Mouse (Mus musculus): Measurements from ENCODE around the gene Rhbdd1. TPM values are rescaled to one million over a fixed set of nuclear protein-coding genes. Genes with fewer than 3 reads are reported as not detected.

Gene Rhbdd1
- 12.6 TPM for polyA plus RNA-seq (2012; fragmentation: generic; extraction: Trizol)
- long read RNA-seq, experiment 1, transcript Rhbdd1-201 (7 exons, 3,636 nt): major isoform, 8 of 15 reads
- long read RNA-seq, experiment 1, partial matches to known transcripts: 1 of 15 reads
- long read RNA-seq, experiment 1, other reads (novel, unspliced or antisense): 6 of 15 reads
- long read RNA-seq, experiment 2, transcript Rhbdd1-201 (7 exons, 3,636 nt): major isoform, 60 of 74 reads
- long read RNA-seq, experiment 2, partial matches to known transcripts: 4 of 74 reads
- long read RNA-seq, experiment 2, other reads (novel, unspliced or antisense): 8 of 74 reads

- Histone ChIP-seq H3ac (ENCODE audit: control insufficient read depth, insufficient read length, low read depth) (peak within 1 kb of the TSS; percentile 90), H3K36me3 (ENCODE audit: control insufficient read depth, insufficient read depth) (no peaks in the 10 kb centered on the region), H3K79me2 (ENCODE audit: control insufficient read depth, insufficient read depth) (peaks cover 45% of the 10 kb centered on the region), H3K4me3 (ENCODE audit: insufficient read depth, poor library complexity, severe bottlenecking) (peak within 1 kb of the TSS; percentile 77), H3K27me3 (ENCODE audit: control insufficient read depth, insufficient read depth, insufficient read length) (no peaks in the 10 kb centered on the region), H3K79me3 (ENCODE audit: low read depth) (peaks cover 10% of the 10 kb centered on the region)
- TF ChIP-seq MAX (IDR thresholded peaks at IDR 0.05): peak; percentile 82
- TF ChIP-seq MYOD1 (IDR thresholded peaks at IDR 0.05; ENCODE audit: control insufficient read depth, insufficient read length, low read depth): no peak
- TF ChIP-seq USF1 (IDR thresholded peaks at IDR 0.05; ENCODE audit: low read depth): no peak
These were observed at the start of gene Rhbdd1 for GRCm38 (mm10) chr1:82316111-82316745. Rhbdd1 (plus strand) TSS chr1:82316452.

DNA sequence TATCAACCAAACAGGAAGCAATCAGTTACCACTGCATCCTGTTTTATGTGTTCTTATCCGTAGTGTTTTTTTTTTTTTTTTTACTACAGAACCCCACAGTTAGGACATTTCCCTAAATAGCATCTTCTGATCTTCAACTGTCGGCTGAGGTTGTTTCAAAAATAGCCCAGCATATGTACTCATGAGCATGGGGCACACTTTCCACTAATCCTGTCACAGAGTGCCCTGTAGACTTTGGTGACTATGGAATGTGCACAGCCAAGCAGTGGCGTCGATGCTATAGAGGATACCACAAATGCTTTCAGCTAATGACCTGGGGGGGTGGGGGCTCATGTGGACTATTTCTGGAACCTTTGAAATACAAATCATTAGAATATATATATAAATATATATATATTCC is 48.7 kb upstream of the Rhbdd1 start:
- no peak for TF ChIP-seq CEBPB (IDR thresholded peaks at IDR 0.05; ENCODE audit: low read depth)
- no peak for TF ChIP-seq USF1 (IDR thresholded peaks at IDR 0.05; ENCODE audit: low read depth)
- no peak for TF ChIP-seq FOSL1 (IDR thresholded peaks at IDR 0.05; ENCODE audit: insufficient read depth, low read length, poor library complexity, severe bottlenecking)
- no peak for TF ChIP-seq MYOG (IDR thresholded peaks at IDR 0.05; ENCODE audit: control insufficient read depth, extremely low read depth, insufficient read length)
- no peak for TF ChIP-seq MYOD1 (IDR thresholded peaks at IDR 0.05; ENCODE audit: control insufficient read depth, insufficient read length, low read depth)
- no peak for TF ChIP-seq MAX (IDR thresholded peaks at IDR 0.05)
- no peak for TF ChIP-seq CTCF (IDR thresholded peaks at IDR 0.05; ENCODE audit: control insufficient read depth, insufficient read depth, insufficient read length)
- Histone ChIP-seq H3K79me3 (ENCODE audit: low read depth) (peaks cover 53% of the 10 kb centered on the region), H3K36me3 (ENCODE audit: control insufficient read depth, insufficient read depth) (peaks cover 72% of the 10 kb centered on the region), H3K79me2 (ENCODE audit: control insufficient read depth, insufficient read depth) (peaks cover 96% of the 10 kb centered on the region), H3K4me3 (ENCODE audit: insufficient read depth, poor library complexity, severe bottlenecking) (no peak overlapping the region), H3ac (ENCODE audit: control insufficient read depth, insufficient read length, low read depth) (no peak overlapping the region), H3K27me3 (ENCODE audit: control insufficient read depth, insufficient read depth, insufficient read length) (no peaks in the 10 kb centered on the region)

DNA sequence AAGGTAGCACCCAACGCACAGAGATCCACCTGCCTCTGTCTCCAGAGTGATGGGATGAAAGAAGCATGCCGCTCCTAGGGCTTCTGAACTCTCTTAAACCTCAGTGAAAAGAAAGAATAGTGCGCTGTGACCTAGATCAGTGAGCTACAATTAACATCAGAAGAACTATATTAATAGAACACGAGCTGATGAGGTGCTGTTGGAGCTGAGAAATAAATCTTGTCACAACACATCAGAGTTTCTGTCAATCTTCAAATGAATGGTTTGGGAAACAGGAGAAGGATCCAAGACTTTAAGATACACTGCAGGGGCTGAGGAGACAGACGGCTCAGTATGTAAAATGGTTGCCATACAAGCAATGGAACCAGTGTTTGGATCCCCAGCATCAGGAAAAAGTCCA is 44.0 kb upstream of the Rhbdd1 start:
- Histone ChIP-seq H3K4me3 (ENCODE audit: insufficient read depth, poor library complexity, severe bottlenecking) (no peak overlapping the region), H3K79me3 (ENCODE audit: low read depth) (peaks cover 67% of the 10 kb centered on the region), H3ac (ENCODE audit: control insufficient read depth, insufficient read length, low read depth) (no peak overlapping the region), H3K79me2 (ENCODE audit: control insufficient read depth, insufficient read depth) (peaks cover 97% of the 10 kb centered on the region), H3K27me3 (ENCODE audit: control insufficient read depth, insufficient read depth, insufficient read length) (no peaks in the 10 kb centered on the region), H3K36me3 (ENCODE audit: control insufficient read depth, insufficient read depth) (peaks cover 77% of the 10 kb centered on the region)
- TF ChIP-seq MYOG (IDR thresholded peaks at IDR 0.05; ENCODE audit: control insufficient read depth, extremely low read depth, insufficient read length): no peak
- no peak for TF ChIP-seq CTCF (IDR thresholded peaks at IDR 0.05; ENCODE audit: control insufficient read depth, insufficient read depth, insufficient read length)
- TF ChIP-seq FOSL1 (IDR thresholded peaks at IDR 0.05; ENCODE audit: insufficient read depth, low read length, poor library complexity, severe bottlenecking): no peak
- no peak for TF ChIP-seq MYOD1 (IDR thresholded peaks at IDR 0.05; ENCODE audit: control insufficient read depth, insufficient read length, low read depth)
- no peak for TF ChIP-seq CEBPB (IDR thresholded peaks at IDR 0.05; ENCODE audit: low read depth)

DNA sequence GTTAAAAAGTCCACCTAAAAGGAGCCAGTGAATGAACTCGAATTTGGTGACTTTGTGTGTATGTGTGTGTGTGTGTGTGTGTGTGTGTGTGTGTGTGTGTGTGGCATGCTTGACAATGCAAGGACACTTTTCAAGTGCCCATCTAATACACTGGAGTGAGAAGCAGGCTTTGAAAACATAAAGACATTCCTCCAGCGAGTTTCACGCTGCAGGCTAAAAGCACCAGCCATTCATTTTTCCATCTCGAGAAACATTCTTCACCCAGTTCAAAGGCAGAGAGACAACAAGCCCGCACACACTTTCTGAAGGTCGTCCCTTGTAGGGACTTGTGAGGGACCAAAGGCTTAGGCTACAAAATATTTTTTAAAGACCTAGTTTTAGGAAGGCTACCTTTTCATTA is 42.7 kb upstream of the Rhbdd1 start:
- H3K27me3 ChIP-seq (ENCODE audit: control insufficient read depth, insufficient read depth, insufficient read length): no peaks in the 10 kb centered on the region
- TF ChIP-seq USF1 (IDR thresholded peaks at IDR 0.05; ENCODE audit: low read depth) (no peak), CTCF (IDR thresholded peaks at IDR 0.05; ENCODE audit: control insufficient read depth, insufficient read depth, insufficient read length) (no peak), MYOD1 (IDR thresholded peaks at IDR 0.05; ENCODE audit: control insufficient read depth, insufficient read length, low read depth) (no peak), FOSL1 (IDR thresholded peaks at IDR 0.05; ENCODE audit: insufficient read depth, low read length, poor library complexity, severe bottlenecking) (no peak), CEBPB (IDR thresholded peaks at IDR 0.05; ENCODE audit: low read depth) (no peak), MAX (IDR thresholded peaks at IDR 0.05) (no peak), MYOG (IDR thresholded peaks at IDR 0.05; ENCODE audit: control insufficient read depth, extremely low read depth, insufficient read length) (no peak)

GRCm38 (mm10) chr1:82274361-82274760 is 41.9 kb upstream of the Rhbdd1 start:
- peaks cover 99% of the 10 kb centered on the region for H3K79me2 ChIP-seq (ENCODE audit: control insufficient read depth, insufficient read depth)
- H3K4me3 ChIP-seq (ENCODE audit: insufficient read depth, poor library complexity, severe bottlenecking): no peak overlapping the region
- H3K79me3 ChIP-seq (ENCODE audit: low read depth): peaks cover 74% of the 10 kb centered on the region
- peaks cover 93% of the 10 kb centered on the region for H3K36me3 ChIP-seq (ENCODE audit: control insufficient read depth, insufficient read depth)
- H3ac ChIP-seq (ENCODE audit: control insufficient read depth, insufficient read length, low read depth): no peak overlapping the region
- H3K27me3 ChIP-seq (ENCODE audit: control insufficient read depth, insufficient read depth, insufficient read length): no peaks in the 10 kb centered on the region
- no peak for TF ChIP-seq CTCF (IDR thresholded peaks at IDR 0.05; ENCODE audit: control insufficient read depth, insufficient read depth, insufficient read length)
- TF ChIP-seq CEBPB (IDR thresholded peaks at IDR 0.05; ENCODE audit: low read depth): no peak

More for the DNA sequence above, 42.7 kb upstream of the Rhbdd1 start:
- Histone ChIP-seq H3K79me2 (ENCODE audit: control insufficient read depth, insufficient read depth) (peaks cover 99% of the 10 kb centered on the region), H3K36me3 (ENCODE audit: control insufficient read depth, insufficient read depth) (peaks cover 89% of the 10 kb centered on the region), H3K79me3 (ENCODE audit: low read depth) (peaks cover 73% of the 10 kb centered on the region), H3K4me3 (ENCODE audit: insufficient read depth, poor library complexity, severe bottlenecking) (no peak overlapping the region), H3ac (ENCODE audit: control insufficient read depth, insufficient read length, low read depth) (no peak overlapping the region)

- no peak for TF ChIP-seq USF1 (IDR thresholded peaks at IDR 0.05; ENCODE audit: low read depth)
- TF ChIP-seq CEBPB (IDR thresholded peaks at IDR 0.05; ENCODE audit: low read depth): no peak
- no peak for TF ChIP-seq MAX (IDR thresholded peaks at IDR 0.05)
- no peak for TF ChIP-seq CTCF (IDR thresholded peaks at IDR 0.05; ENCODE audit: control insufficient read depth, insufficient read depth, insufficient read length)
- no peak for TF ChIP-seq FOSL1 (IDR thresholded peaks at IDR 0.05; ENCODE audit: insufficient read depth, low read length, poor library complexity, severe bottlenecking)
- TF ChIP-seq MYOG (IDR thresholded peaks at IDR 0.05; ENCODE audit: control insufficient read depth, extremely low read depth, insufficient read length): no peak
- TF ChIP-seq MYOD1 (IDR thresholded peaks at IDR 0.05; ENCODE audit: control insufficient read depth, insufficient read length, low read depth): no peak
- Histone ChIP-seq H3ac (ENCODE audit: control insufficient read depth, insufficient read length, low read depth) (no peak overlapping the region), H3K27me3 (ENCODE audit: control insufficient read depth, insufficient read depth, insufficient read length) (no peaks in the 10 kb centered on the region), H3K79me2 (ENCODE audit: control insufficient read depth, insufficient read depth) (peaks cover 100% of the 10 kb centered on the region), H3K4me3 (ENCODE audit: insufficient read depth, poor library complexity, severe bottlenecking) (no peak overlapping the region), H3K36me3 (ENCODE audit: control insufficient read depth, insufficient read depth) (peaks cover 80% of the 10 kb centered on the region), H3K79me3 (ENCODE audit: low read depth) (peaks cover 91% of the 10 kb centered on the region)
These were observed 36.5 kb upstream of the Rhbdd1 start for GRCm38 (mm10) chr1:82279768-82280167.

All from C2C12 (cell line).